19 mouse cellular contexts compared by ENCODE assay signal in genomic region chr9:53857864-53858263, GRCm38 (mm10). TPM values are rescaled to one million over a fixed set of nuclear protein-coding genes. Genes with fewer than 3 reads are reported as not detected.
"Had no signal": no experiment of that assay in that cellular context is flagged by ENCODE, and none has a peak within 500 bp of the region (broad histone marks: within the 10 kb centered on the region; RNA-seq: fewer than 3 reads in every experiment).

No protein-coding gene starts in this region.

- H3K27me3 ChIP-seq: kidney, embryonic 15.5 days; liver, embryonic 13.5 days had no signal

- H3K9ac ChIP-seq: kidney, embryonic 15.5 days; liver, embryonic 13.5 days had no signal

- H3K9me3 ChIP-seq: kidney, embryonic 15.5 days; liver, embryonic 13.5 days had no signal

- H3K4me1 ChIP-seq: kidney, embryonic 15.5 days; liver, embryonic 13.5 days had no signal

- DNase-seq: kidney, postnatal 10 days; kidney, postnatal 36 days; layer of hippocampus, postnatal 36 days; liver, embryonic 13.5 days; lung, adult 2 months; lung, postnatal 14 days; lung, postnatal 4 days; midbrain, embryonic 14.5 days; thymus, postnatal 36 days had no signal

- H3K36me3 ChIP-seq: kidney, embryonic 15.5 days; liver, embryonic 13.5 days had no signal

- H3K27ac ChIP-seq: kidney, embryonic 15.5 days; left cerebral cortex, adult 2 months; liver, embryonic 13.5 days had no signal

- H3K4me2 ChIP-seq: kidney, embryonic 15.5 days; liver, embryonic 13.5 days; midbrain, embryonic 11.5 days had no signal

- H3K4me3 ChIP-seq: kidney, embryonic 15.5 days; left cerebral cortex, adult 2 months; liver, embryonic 13.5 days had no signal

RNA-seq across cellular contexts. Expression of gene Sln, which starts 7.9 kb away (rescaled TPM):
- total RNA-seq: left cerebral cortex, adult 2 months; left cerebral cortex, postnatal 10 days; liver, adult 2 months; megakaryocyte progenitor cell, adult 5-6 weeks; megakaryocyte-erythroid progenitor cell, adult 5-6 weeks; midbrain, postnatal 0 days had no signal
- polyA plus RNA-seq: liver, adult 2 months; midbrain, embryonic 11.5 days; midbrain, embryonic 14.5 days; small intestine, adult 2 months; urinary bladder, adult 2 months had no signal
